Mouse (Mus musculus) v-Abl transformed pro-B cells (cell line): ENCODE measurements around the gene 9130019O22Rik.
"Not testable (repeated sequence)": the region's sequence is repeated elsewhere in the genome, so short reads cannot be mapped to it uniquely, and the experiment has no call there.

ENCODE experiments used
- in situ Hi-C, 2 experiments: fragments of 400-800 bp; cut with MboI; formaldehyde crosslinking; loops; one replicate each; pipeline ENCODE4 v1.15.1; 2025; ENCODE audit not compliant: unreplicated experiment in 2 of 2

The 9130019O22Rik gene

DNA sequence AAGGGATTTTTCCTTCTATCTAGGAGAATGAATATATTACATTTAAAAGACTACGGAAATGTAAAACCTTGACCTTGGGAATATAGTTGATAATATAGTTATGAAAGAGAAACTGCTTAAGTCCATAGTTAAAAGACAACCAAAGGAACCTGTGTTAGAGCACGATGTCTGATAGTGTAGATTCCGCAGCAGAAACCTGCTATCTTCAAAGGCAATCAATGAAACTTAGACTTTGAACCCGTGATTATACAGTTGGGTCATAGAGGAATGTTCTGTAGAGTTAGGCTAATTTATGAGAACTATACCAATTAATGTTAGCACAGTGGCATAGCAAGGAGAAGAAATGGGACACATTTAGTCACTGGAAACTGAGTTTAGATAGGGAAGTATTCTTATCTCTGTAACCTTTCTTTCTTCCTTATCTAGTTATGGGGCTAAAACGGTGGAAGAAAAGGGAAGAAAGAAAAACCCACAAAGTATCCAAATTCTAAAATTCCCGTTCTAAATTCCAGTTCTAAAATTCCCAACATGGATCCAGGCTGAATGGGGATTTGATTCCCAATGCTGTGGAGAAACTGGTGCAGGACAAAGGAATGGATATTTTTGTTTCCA is 8.6 kb downstream of the 9130019O22Rik start:
- in situ Hi-C loops, result no loop called here

DNA sequence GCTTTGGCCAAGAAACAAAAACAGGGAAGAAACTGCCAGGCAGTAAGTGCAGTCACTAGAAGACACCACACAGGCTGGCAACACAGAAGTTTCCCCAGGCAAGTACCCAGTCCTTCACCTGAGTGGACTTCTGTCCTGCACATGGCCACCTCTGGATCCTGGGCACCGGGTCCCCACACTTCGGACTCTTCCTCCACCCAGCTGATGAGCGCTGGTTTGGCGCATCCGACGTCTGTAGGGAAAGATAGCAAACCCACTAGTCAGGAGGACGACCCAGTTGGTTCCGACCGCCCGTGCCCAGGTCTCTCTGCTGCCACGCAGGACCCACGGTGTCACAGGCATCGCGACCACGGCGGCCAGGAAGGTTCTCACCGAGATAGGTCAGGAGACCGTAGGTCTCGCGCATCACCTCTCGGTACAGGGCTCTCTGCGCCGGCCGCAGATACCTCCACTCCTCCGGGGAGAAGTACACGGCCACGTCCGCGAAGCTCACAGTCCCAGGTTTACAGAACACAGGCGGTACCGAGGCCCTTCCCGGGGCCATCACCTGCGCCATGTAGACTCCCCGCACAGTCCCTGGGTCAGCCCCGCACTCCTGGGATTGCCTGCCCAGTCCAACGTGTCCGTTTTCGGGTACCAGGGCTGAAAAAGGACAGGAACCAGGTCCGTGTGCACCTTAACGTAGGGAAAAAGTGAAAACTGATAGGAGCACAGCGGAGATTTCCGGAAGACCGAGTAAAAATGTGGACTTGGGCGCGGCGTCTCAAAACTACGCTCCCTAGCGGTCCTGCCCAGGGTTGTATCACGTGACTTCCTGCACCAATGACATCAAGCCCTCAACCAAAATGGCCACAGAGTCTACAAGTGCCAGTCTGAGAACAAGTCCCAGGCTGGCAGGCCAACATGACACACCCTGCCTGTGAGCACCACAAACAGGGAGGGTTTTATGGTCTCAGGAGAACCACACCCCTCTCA is 11.4 kb downstream of the 9130019O22Rik start, which contains the start of gene Zfp747:
Gene Zfp747 (minus strand): TSS at position 780 of the 975 bp plus-strand sequence.
- in situ Hi-C loops, result not testable (repeated sequence)

DNA sequence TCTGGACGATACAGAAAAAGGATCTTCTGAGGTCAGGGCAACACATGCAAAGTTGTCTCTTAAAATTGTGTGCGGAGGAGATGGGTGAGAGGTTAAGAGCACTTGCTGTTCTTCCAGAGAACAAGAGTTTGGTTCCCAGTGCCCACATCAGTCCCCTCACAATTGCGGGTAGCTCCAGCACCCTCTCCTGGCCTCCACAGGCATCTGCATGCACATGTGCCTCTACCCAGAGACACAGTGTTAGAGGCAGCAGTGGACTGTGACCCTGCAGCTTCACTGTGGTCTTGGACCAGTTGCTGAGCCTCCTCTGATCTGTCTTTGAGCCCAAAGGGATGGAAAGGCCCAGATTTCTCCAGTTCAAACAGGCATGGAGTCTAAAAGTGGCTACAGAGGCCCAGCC is 15.1 kb downstream of the 9130019O22Rik start:
- in situ Hi-C loops, result loop anchor here in 1 of 2 experiments (25.0 kb wide), 1 partner anchor 1340 kb away; no protein-coding TSS in a partner anchor

DNA sequence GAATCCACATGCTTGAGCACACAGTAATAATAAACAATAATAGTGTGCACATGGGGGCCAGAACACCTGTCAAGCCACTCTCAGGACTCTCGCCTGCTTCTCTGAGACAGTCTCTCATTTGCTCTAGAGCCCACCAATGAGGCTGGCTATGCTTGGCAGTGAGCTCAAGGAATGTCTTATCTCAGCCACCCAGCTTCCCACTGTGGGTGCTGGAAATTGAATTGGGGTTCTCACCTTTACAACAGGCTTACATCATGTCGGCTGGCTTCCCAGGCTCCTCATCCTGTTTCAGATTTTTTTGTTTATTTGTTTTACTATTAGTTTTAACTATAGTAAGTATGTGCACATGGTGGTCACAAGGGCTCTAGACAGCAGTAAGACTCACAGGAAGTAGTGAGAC is 15.8 kb downstream of the 9130019O22Rik start:
- in situ Hi-C loops, result loop anchor here in 1 of 2 experiments (25.0 kb wide), 1 partner anchor 1341 kb away; no protein-coding TSS in a partner anchor

DNA sequence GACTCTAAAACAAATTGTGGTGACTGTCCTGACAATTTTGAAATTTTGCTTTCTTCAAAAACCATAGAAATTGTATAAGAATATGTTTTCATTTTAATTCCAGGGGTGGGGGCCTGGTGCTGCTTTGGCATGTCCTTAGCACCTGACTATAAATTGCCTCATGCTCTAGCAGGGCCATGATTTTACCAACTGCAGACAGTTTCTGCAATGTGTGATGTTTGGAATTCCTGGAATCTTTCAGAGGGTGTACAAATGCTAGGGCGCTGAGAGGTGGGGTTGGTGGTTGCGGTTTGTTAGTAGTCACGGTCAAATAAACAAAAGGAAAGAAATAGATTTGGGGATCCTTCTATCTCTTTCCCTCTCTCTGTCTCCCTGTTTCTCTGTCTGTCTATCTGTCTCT is 20.7 kb downstream of the 9130019O22Rik start:
- in situ Hi-C loops, result loop anchor here (10.0 to 25.0 kb wide), 3 partner anchors 109 to 1346 kb away; partner anchors contain the start of genes Fbrs (in 1 of the 2) and Prss36 (in 1 of the 2)

DNA sequence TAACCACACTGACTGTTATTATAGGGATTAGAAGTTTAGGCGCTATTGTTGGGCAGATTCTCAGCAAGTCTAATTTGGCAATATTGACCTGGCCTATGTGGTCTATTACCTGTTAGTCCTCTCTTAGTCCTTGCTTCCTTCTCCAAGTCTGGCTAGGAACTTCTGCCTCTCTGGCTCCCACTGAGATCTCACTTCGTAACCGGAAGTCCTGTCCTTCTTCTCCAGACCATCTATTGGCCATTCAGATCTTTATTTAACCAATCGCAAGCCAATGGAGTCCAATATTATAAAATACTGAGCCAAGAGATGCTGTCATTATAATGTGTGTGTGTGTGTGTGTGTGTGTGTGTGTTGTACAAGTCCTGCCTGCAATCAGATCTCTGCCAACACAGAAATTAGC is 22.8 kb downstream of the 9130019O22Rik start:
- in situ Hi-C loops, result loop anchor here (5.0 to 25.0 kb wide), 4 partner anchors 111 to 1348 kb away; partner anchors contain the start of genes Fbrs (in 1 of the 2) and Prss36 (in 1 of the 2)

DNA sequence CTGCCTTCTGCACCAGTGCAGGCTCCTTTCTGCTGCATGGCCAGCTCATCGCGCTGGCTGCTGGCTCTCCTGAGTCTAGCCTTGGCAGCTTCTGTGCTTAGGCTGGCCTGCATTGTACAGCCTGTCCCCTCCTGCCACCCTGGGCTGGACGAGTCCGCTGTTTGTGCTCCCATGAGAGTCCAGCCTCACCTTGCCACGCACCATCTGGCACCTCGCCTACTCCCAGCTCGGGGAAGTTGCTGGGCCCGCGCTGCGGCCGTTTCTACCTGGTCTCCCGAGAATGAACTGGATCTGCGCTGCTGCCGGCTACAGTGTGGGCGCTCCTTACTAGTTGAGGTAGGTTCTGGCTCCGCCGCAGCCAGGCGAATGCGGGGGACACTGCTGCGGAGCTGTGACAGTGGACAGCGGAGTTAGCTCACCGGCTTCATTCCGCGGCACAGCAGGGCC is 23.5 kb downstream of the 9130019O22Rik start:
- in situ Hi-C loops, result loop anchor here (5.0 to 25.0 kb wide), 4 partner anchors 111 to 1349 kb away; partner anchors contain the start of genes Fbrs (in 1 of the 2) and Prss36 (in 1 of the 2)

DNA sequence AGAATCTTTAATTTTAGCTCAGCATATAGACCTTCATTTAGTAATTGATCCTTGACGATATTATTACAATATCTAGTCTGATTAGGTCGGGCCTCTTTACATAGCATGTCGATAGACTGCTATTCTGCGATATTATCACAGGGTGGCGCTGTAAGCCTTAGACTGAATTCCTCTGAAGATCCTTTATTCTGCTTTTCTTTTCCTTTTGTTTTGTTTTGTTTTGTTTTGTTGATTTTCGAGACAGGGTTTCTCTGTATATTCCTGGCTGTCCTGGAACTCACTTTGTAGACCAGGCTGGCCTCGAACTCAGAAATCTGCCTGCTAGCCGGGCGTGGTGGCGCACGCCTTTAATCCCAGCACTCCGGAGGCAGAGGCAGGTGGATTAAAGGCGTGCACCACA is 24.5 kb downstream of the 9130019O22Rik start:
- in situ Hi-C loops, result loop anchor here (5.0 to 25.0 kb wide), 4 partner anchors 112 to 1350 kb away; partner anchors contain the start of genes Fbrs (in 1 of the 2) and Prss36 (in 1 of the 2)

DNA sequence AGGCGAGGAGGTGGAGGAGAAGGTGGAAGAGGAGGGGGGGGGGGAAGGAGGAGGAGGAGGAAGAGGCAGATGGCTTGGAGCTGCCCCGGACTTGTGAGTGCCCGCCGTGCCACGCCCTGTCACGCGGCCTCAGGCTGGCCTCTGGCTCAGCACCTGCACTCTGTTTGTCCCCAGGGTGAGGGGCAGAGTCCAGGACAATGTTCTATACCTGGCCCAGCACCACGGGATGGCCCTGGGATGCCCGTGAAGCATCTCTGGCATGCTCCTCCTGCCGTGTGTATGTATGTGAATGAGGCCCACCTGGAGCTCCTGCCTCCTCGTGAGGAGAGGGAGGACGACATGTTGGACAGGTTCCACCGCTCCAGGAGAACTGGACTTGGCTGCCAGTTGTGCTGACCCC is 25.5 kb downstream of the 9130019O22Rik start:
- in situ Hi-C loops, result loop anchor here (5.0 to 25.0 kb wide), 4 partner anchors 113 to 1351 kb away; partner anchors contain the start of genes Fbrs (in 1 of the 2) and Prss36 (in 1 of the 2)

DNA sequence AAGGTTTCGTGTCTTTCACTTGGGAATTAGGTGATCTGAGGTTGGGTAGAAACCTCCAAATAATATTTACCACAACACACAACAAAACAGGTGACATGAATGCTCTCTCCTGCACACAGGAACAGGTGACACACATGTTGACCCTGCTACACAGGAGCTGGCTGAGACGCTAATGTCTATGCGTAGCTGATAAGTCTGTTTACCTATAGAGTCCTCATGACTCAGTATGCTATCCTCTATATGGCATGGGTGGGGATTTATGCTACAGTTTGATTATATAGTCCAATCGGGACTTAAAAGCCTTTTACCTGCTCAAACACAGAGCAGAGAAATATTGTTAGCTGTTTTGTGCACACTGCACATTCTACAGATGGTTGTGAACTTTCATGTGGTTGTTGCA is 26.7 kb downstream of the 9130019O22Rik start:
- in situ Hi-C loops, result loop anchor here (5.0 to 25.0 kb wide), 4 partner anchors 115 to 1352 kb away; partner anchors contain the start of genes Fbrs (in 1 of the 2) and Prss36 (in 1 of the 2)

DNA sequence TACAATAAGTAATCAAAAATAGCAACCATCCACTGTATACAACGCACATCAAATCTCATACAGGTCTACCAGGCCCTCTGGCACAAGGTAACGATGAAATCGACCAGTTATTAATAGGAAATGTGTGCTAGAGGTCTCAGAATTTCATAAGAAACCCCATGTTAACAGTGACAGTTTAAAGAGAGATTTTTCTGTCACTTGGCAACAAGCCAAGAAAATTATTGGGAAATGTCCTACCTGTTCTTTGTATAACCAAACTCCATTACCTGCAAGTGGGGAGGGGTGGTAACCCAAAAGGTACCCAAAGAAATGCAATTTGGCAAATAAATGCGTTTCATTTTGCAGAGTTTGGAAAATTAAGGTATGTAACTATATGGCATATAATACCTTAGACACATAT is 28.5 kb downstream of the 9130019O22Rik start:
- in situ Hi-C loops, result loop anchor here in 1 of 2 experiments (25.0 kb wide), 1 partner anchor 1354 kb away; no protein-coding TSS in a partner anchor

DNA sequence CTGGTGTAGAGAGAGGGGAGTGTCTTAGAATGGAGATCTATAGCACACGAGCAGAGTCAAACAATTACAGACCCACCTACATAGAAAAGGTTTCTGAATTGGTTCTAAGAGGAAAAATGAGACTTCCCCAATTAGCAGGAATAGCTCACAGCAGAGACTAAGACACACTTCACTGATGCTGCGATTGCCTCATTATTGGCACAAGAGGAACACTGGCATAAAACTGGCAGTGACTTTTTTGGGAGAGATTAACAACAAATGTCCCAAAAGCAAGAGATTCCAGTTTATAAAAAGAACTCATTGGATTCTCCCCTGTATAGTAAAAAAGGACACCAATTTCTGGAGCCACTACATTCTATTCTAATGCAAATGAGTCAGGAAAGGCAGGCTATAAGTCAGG is 29.1 kb downstream of the 9130019O22Rik start:
- in situ Hi-C loops, result loop anchor here in 1 of 2 experiments (25.0 kb wide), 1 partner anchor 1354 kb away; no protein-coding TSS in a partner anchor

DNA sequence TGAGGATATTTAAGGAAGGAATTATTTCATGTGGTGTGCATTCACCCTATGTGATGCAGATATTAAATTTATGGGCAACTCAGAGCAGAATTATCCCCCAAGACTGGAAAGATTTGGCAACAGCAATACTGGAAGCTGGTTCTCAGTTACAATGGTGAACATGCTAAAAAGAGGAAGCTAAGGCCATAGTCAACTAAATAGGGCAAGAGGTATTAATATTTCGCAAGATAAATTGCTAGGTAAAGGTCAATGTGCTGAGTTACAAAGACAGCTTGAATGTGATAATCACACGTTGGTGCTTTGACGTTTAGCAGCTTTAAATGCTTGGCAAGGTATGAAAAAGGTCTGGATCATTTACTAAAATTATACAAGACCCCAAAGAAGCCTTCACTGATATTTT is 31.2 kb downstream of the 9130019O22Rik start:
- in situ Hi-C loops, result loop anchor here in 1 of 2 experiments (25.0 kb wide), 1 partner anchor 1357 kb away; no protein-coding TSS in a partner anchor

DNA sequence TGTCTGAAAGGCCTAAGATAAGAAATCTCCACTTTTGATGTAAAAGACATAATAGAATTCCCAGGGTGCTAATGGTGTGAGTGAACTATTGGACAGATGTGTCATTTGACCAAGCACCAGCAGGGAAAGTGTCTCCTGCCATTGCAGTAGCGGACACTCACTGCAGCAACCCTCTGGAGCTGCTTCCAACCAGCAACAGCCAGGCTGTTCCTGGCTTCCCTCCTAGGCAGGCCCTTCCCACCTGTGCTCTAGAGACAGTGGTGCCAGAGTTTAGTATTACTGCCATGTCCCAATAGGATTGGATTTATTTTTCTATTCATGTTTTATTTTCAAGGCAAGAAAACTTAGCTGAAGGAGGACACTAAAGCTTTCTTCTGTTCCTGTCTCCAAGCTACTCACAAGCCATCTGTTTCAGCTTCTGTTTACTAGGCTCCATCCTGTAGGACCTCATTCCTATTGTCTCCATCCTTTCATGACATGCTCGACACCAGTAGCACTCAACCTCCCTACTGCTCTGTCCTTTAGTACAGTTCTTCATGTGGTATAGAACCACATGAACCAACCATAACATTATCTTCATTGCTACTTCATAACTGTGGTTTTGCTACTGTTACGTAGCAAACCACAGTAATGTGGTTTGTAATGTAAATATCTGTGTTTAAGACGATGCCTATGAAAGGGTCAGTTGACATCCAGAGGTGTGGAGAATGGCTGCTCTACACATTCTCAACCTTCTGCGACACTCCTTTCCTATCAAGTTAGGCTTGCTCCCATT is 35.5 kb downstream of the 9130019O22Rik start:
- in situ Hi-C loops, result loop anchor here in 1 of 2 experiments (25.0 kb wide), 1 partner anchor 1361 kb away; no protein-coding TSS in a partner anchor

DNA sequence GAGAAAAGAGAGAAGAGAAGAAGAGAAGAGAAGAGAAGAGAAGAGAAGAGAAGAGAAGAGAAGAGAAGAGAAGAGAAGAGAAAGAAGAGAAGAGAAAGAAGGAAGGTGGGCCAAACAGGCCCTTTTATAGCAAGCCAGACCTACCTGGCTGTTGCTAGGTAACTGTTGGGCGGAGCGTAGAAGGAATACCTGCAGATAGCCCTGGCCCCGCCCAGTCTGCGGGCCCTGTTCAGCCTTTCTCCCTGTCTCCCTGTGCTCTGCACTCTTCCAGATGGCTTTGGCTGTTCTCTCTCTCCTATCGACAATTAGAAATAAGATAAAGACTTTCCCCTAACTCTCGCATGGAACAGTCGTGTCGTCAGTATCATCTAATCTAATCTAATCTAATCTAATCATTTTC is 40.3 kb downstream of the 9130019O22Rik start:
- in situ Hi-C loops, result loop anchor here in 1 of 2 experiments (10.0 kb wide), 1 partner anchor 268 kb away; the partner anchor contains the start of gene Zfp629

DNA sequence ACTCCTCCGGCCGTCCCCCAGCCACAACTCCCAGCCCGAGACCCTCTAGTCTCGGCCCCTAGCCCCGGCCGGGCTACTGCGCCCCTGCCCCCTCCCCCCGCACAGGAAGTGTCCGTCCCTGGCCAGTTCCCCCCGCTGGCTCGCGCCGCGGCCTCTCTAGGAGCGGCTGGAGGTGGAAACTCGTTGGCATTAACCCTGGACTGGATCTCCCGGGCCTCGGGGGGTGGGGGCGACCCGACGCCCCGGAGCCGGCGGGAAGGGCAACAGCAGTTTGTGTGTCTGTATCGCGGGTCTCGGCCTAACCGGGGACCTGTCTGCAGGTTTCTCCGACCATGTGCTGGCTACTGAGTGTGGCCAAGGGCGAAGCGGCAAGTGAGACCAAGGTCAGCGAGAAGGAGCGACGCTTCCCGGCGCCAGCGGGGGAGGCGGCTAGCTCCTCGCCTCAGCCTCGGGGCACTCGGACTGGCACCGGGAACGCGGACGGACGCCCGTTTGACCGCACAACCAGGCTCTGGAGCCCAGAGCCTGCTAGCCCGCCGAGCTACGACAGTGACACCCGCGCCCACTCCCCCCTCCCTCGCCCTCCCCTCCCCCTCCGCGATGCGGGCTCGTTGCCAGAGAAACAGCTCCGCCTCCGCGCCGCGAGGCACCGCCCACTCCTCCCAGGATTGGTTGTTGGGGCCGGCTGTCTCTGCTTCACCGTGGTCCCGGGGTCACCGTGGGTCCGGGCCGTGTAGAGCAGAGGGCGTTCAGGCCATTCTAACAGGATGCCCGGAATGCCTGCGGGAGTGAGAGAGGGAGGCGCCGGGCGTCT is 41.2 kb downstream of the 9130019O22Rik start, which contains the start of gene Zfp768:
Gene Zfp768 (minus strand): TSS at position 78 of the 814 bp plus-strand sequence.
- in situ Hi-C loops, result loop anchor here in 1 of 2 experiments (10.0 kb wide), 1 partner anchor 269 kb away; the partner anchor contains the start of gene Zfp629

DNA sequence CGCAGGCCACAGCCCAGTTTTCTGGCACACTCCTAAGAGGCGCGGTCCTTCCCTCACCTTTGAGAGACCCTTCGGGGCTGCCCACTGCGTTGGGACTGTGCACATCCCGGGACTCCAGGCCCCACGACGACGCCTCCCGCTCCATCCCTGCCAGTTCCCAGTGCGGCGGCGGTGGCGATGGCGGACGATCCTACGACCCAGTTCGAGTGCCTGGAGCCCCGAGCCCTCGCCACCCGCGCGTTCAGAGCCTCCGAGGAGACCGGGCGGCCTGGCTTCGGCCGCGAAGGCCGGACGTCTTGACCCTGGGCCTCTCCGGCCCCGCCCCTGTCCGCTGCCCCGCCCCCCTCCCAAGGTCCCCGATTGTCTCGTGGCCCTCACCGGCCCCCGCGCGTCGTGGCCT is 41.9 kb downstream of the 9130019O22Rik start:
- in situ Hi-C loops, result loop anchor here in 1 of 2 experiments (10.0 kb wide), 1 partner anchor 270 kb away; the partner anchor contains the start of gene Zfp629

DNA sequence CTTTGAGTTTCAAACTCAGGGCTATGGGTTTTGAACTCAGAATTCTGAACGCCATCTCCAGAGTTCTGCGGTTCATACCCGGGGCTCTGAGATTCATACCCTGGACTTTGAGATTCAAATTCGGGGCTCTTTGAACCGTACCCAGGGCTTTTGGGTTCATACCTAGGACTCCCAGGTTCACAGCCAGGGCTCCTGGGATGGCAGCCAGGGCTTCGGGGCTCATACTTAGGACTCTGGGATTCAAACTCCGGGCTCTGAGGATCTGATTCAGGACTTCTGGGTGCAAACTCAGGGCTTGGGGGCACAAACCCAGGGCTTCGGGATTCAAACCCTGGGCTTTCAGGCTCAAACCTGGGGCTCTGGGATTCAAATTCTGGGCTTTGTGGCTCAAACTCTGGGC is 42.6 kb downstream of the 9130019O22Rik start:
- in situ Hi-C loops, result loop anchor here (5.0 to 10.0 kb wide), 4 partner anchors 37 to 857 kb away; partner anchors contain the start of genes Dctpp1 (in 1 of the 2), Tufm (in 1 of the 2) and Zfp629 (in 1 of the 2)
